Mouse (Mus musculus) spleen, adult 18-20 months (tissue): ENCODE measurements around the gene Srp54a.
"Not testable (repeated sequence)": the region's sequence is repeated elsewhere in the genome, so short reads cannot be mapped to it uniquely, and the experiment has no call there.

ENCODE experiments used
- DNase-seq, 2 experiments: peaks; one replicate each; pipeline ENCODE4 v3.0.0; 2022; ENCODE audit warnings: mixed read lengths in 2 of 2

Srp54a gene

GRCm38 (mm10) chr12:55135540-55135939 lies 55.5 kb downstream of the Srp54a start:
- not testable (repeated sequence) for DNase-seq

GRCm38 (mm10) chr12:55137859-55138258 lies 57.8 kb downstream of the Srp54a start:
- DNase-seq: not testable (repeated sequence)

GRCm38 (mm10) chr12:55154559-55155448 lies 74.7 kb downstream of the Srp54a start, which contains the start of gene Srp54b:
TSS of gene Srp54b (plus strand) at chr12:55155104.
- not testable (repeated sequence) for DNase-seq

- not testable (repeated sequence) for DNase-seq
Observed at GRCm38 (mm10) chr12:55155449-55155783, 75.4 kb downstream of the Srp54a start.
